Mouse (Mus musculus) mature B cell (primary cell): ENCODE measurements at regions not wholly inside any gene's neighbourhood (a gene's known extent, or its start where the extent isn't known, plus 50 kb on each side); places are given as distances from the start of the nearest gene placed in this dataset.
"Not testable (repeated sequence)": the region's sequence is repeated elsewhere in the genome, so short reads cannot be mapped to it uniquely, and the experiment has no call there.

ENCODE experiments used
- in situ Hi-C: fragments of 300-500 bp; cut with MboI; formaldehyde crosslinking; loops from 2 replicates; pipeline ENCODE4 v1.14.3; 2019

DNA sequence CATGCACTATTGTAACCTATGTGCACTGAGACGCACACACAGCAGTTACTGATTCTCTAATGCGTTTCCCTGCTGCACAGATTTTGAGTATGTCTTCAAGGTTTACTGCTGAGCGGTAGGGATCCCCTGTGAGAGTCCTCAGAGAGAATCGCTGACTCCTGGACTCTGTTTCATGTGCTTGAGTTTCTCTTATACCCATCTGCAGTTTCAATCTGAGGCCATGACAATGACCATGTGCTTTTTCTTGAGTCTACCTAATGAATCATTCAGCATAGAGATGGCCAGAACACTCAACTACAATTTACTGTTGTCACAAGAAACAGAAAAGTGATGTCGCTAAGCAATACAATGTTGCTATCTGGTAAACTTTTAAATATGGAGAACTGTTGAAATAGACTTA is 110.8 kb upstream of the Gm5148 start:
- in situ Hi-C loops, result no loop called here

- in situ Hi-C loops, result no loop called here
These were observed 110.3 kb upstream of the Gm5148 start for GRCm38 (mm10) chr3:37834626-37835025.

DNA sequence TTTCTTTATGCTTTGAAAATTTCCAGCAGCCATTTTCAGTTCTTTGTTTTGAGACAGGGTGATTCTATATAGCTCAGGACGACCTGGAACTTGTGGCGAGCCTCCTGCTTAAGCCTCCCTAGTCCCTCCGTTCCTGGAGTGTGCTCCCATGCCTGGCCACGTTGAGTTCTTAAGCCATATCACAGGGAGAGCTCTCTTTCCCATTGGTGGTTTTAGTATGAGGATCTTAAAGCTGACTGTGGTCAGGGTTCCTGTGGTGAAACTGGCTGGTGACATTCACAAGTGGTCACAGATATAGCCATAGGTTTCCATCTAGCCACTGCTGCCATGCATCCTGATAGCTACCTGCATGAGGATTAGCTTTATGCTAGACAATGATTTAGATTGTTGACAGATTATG is 109.1 kb upstream of the Gm5148 start:
- in situ Hi-C loops, result no loop called here

DNA sequence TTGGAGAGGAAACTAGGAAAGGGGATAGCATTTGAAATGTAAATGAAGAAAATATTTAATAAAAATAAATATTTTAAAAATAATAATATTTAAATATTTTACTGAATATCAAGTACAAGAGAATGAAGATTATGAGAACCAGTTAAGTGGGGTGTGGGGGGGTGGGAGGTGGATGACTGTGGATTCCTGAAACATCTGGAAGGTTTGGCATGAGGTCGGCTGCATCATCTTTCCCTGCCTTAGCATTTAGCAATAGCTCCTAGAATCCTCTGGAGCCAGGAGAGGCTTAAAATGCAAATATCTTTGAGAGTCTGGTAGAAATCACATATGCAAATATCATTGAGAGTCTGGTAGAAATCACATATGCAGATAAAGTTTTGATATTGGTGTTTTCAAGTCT is 103.3 kb upstream of the Gm5148 start:
- in situ Hi-C loops, result no loop called here

DNA sequence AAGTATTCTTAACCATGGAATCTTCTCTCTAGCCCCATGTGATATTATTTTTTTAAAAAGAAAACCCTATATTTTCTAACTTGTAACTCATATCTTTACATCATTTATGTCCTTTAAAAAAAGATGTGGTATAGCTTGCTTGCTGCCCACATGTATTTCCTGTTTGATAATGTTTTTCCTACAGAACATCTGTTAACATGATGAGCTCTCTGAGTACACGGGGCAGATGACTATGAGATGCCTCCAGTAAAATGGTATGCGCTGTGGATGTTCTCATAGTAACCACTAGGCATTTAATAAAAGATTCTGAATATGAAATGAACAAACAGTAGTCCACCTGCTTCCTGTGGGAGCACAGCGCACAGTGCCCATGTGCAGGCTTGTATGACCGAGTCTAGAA is 101.3 kb upstream of the Gm5148 start:
- in situ Hi-C loops, result no loop called here

DNA sequence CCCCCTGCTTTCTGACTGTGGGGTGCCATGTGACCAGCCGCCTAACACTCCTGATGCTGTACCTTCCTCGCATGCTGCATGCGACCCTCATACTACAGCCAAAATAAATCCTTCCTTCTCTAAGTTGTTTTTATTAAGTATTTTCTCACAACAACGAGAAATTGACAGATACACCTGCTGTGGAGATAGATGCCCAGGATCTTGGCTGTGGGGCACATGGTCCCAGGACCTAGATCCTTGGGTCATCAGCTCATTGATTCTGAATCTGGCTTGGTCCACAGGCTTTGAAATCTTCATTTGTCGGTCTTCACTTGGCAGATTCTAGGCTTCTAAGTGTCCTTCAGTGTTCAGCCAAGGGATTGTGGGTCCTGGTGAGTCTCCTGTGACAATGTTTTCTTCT is 100.4 kb upstream of the Gm5148 start:
- in situ Hi-C loops, result no loop called here

- in situ Hi-C loops, result no loop called here
These were observed 95.2 kb upstream of the Gm5148 start for GRCm38 (mm10) chr3:37819503-37819902.

GRCm38 (mm10) chr3:37817434-37817805 is 93.1 kb upstream of the Gm5148 start:
- in situ Hi-C loops, result no loop called here

GRCm38 (mm10) chr3:37816781-37817433 is 92.6 kb upstream of the Gm5148 start:
- in situ Hi-C loops, result no loop called here

DNA sequence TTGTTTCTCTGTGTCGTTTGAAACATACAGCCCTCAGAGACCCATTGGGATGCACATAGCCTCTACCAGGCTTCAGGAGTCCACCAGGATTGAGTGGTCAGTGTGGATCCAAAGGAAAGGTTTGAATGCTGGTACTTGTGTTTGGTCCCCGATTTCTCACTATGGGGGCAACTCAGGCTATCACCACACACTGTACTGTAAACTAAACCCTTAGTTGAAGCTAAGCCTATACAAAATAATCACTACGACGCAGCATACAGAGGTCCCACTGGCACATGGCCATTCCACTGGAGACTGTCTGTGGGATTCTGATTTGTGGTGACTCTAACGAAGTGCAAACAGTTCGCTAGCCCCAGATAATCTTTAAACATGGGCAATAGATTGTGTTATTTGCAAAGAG is 91.5 kb upstream of the Gm5148 start:
- in situ Hi-C loops, result no loop called here

DNA sequence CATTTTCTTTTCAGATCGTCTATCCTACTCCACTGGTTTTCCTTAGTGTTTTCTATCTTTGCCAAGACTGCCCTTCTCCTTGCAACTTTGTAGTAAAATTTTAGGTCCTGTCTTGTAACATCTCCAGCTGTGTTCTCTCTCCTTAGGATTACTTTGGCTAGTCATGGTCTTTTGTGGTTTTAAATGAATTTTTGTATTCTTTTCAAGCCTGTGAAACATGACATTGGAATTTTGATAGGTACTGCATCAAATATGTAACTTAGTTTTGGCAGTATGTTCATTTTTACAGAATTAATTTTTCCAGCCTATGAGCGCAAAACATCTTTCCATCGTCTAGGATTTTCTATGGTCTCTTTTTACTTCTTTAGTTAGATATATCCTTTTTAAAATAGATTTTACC is 88.6 kb upstream of the Gm5148 start:
- in situ Hi-C loops, result no loop called here

- in situ Hi-C loops, result no loop called here
These were observed 87.1 kb upstream of the Gm5148 start for GRCm38 (mm10) chr3:37811429-37811828.

DNA sequence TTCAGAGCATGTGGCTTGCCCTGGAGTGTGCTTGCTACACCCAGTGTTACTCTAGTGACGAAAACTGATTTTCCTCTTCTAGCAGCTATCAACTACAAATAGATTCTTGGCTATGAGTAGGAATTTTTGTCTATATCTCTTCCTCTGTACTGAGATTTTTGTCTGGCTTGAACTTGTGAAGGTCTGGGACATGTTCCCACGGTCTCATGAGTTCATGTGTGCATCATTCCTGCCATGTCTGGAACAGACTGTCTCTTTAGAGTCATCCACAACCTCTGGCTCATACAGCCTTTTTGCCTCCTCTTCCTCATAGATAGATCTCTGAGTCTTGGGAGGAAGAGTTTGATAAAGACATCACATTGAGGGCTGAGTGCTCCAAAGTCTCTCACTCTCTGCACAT is 86.5 kb upstream of the Gm5148 start:
- in situ Hi-C loops, result no loop called here

- in situ Hi-C loops, result no loop called here
These were observed 81.5 kb upstream of the Gm5148 start for GRCm38 (mm10) chr3:37805805-37806148.

- in situ Hi-C loops, result no loop called here
These were observed 80.9 kb upstream of the Gm5148 start for GRCm38 (mm10) chr3:37804941-37805804.

DNA sequence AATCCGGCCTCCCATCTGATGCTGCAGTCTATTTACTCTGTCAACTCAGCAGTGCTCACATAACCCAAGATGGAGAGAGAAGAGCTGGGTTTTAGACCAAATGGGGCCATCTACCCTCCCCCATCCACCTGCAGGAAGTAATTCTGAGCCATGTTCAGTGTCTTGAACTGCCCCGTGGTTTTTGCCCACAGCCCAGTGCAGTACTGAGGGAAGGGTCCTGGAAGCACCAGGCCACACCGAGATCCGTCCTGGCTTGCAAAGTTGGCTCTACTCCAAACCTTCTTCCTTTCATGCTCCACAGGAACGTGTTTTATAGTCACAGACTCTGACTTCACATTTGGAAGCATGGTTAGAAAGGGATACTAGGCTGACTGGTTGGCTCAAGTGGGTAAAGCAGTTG is 80.0 kb upstream of the Gm5148 start:
- in situ Hi-C loops, result no loop called here

- in situ Hi-C loops, result not testable (repeated sequence)
These were observed 79.5 kb upstream of the Gm5148 start for GRCm38 (mm10) chr3:37803781-37804180.

GRCm38 (mm10) chr3:37801551-37801950 is 77.3 kb upstream of the Gm5148 start:
- in situ Hi-C loops, result no loop called here

DNA sequence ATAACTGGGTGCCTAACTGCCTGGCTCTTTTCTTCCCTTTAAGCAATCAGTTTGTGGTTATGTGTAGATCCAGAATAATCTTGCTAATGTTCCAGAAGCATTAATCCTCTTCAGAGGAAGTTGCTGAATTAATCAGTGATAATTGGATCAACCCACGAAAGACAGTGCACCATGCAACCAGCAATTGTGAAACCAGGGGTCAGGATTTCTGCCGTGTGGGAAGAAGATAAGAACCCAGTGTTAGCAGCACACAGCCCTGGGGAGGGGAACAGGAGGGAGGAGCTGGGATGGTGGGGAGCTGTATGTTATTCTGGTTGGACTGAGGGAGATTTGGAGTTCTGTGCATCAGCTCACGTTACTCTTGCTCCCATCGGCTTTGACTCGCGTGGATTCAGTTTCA is 75.5 kb upstream of the Gm5148 start:
- in situ Hi-C loops, result no loop called here

DNA sequence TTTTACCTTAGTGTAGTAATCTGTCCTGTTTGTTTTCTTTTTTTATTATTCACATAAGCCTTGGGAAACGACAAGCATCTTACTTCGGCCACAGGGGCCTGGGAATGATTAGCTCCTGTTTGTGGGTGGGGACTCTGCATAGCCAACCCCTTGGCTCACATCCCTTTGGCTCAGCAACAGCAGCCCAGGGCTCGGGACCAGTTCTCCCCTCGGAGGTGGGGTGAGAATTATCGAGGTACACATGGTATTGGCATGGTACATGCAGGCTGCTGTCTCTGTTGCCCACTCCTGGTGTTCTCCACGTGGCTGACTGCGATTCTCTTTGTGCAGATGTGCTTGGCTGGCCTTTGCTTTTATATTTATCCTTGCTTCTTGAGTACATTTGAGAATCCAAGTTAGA is 65.4 kb upstream of the Gm5148 start:
- in situ Hi-C loops, result no loop called here

- in situ Hi-C loops, result no loop called here
These were observed 64.9 kb upstream of the Gm5148 start for GRCm38 (mm10) chr3:37789143-37789697.

- in situ Hi-C loops, result no loop called here
These were observed 64.1 kb upstream of the Gm5148 start for GRCm38 (mm10) chr3:37788366-37788765.

GRCm38 (mm10) chr3:37786792-37787191 is 62.5 kb upstream of the Gm5148 start:
- in situ Hi-C loops, result no loop called here
